Mouse (Mus musculus): ENCODE measurements around the gene Cfap157. TPM values are rescaled to one million over a fixed set of nuclear protein-coding genes. Genes with fewer than 3 reads are reported as not detected.
A peak's percentile ranks its signal among the peaks of the same experiment; 100 is the strongest.

Gene Cfap157
- polyA plus RNA-seq, 1 experiment from 2014 or later = 0.66 TPM

DNA sequence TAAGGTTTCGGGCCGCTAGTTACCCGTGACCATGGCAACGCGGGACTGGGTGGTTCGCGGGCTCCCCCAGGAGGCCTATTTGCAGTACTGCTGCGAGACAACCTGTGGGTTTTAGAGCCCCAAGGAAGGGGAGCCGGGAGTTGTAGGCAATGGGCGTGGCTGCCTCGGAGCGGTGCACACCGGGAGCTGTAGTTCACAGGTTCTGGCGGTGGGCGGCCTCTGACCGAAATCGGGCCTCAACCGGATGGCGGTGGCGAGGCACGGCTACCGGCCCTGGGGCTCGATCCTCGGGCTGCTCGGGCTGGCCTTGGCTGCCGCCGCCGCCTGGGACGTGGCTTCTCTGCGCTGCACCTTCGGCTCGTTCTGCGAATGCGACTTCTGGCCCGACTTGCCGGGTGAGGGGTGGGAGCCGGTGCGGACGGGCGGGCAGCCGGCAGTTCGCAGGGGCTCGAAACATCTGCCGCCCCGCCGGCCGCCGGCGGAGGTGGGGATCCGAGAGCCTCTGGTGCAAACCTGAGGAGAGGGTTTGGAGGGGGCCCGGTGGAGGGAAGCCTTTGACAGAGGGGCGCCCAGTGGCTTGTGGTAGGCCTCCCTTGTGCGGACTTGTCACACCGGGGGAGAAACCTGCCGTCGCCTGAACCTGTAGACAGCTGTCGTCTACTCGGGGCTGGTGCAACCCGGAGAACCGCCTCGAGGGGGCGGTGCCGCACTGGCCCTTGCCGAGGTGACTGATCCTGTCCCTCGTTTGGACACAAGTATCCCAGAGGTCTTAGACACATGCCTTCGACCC lies 27.0 kb downstream of the Cfap157 start, which contains the start of gene Tor2a:
Tor2a (plus strand) TSS at position 179 of the 790 bp plus-strand sequence.
- H3K4me3 ChIP-seq (replicated peaks; ENCODE audit: low read length) = peak within 1 kb of the TSS; percentile 79
- peaks cover 17% of the 10 kb centered on the region for H3K4me1 ChIP-seq (replicated peaks; ENCODE audit: control insufficient read depth, insufficient read depth, low read length)
- H3K27ac ChIP-seq (ENCODE audit: low read length) = peak within 1 kb of the TSS; percentile 90
- H3K27me3 ChIP-seq (replicated peaks; ENCODE audit: control insufficient read depth, insufficient read depth, low read length) = no peaks in the 10 kb centered on the region
- H3K4me2 ChIP-seq (ENCODE audit: low read length) = peak within 1 kb of the TSS; percentile 54
- H3K9me3 ChIP-seq (ENCODE audit: control insufficient read depth, low read length) = no peaks in the 10 kb centered on the region
- under 1% methylated on average over 66 of the region's 66 CpGs for WGBS
- H3K9ac ChIP-seq (replicated peaks; ENCODE audit: low read depth, low read length) = peak within 1 kb of the TSS; percentile 94
- ATAC-seq = peak; percentile 97
- peaks cover 10% of the 10 kb centered on the region for H3K36me3 ChIP-seq (ENCODE audit: control insufficient read depth, insufficient read depth)

DNA sequence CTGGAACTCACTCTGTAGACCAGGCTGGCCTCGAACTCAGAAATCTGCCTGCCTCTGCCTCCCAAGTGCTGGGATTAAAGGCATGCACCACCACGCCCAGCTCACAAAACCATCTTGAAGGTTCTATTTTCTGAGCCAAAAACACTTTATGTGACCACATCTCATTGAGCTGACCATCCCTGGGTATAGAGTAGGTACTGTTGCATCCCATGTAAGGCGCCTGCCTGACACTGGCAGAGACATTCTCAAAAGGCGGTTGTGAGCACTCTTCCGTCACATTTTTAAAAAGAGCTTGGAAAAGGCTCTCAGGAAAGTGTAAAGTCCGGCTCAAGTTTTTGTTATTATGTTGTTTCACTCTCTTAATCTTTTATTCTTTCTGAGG lies 27.6 kb downstream of the Cfap157 start:
- 16% methylated on average over 5 of the region's 6 CpGs for WGBS
- Histone ChIP-seq H3K9ac (replicated peaks; ENCODE audit: low read depth, low read length) (no peak overlapping the region), H3K27me3 (replicated peaks; ENCODE audit: control insufficient read depth, insufficient read depth, low read length) (no peaks in the 10 kb centered on the region), H3K4me2 (ENCODE audit: low read length) (peak overlapping the region; percentile 26; the same call in 1 of the 2 replicates), H3K4me3 (replicated peaks; ENCODE audit: low read length) (peak overlapping the region; percentile 79; the same call in 1 of the 2 replicates), H3K4me1 (replicated peaks; ENCODE audit: control insufficient read depth, insufficient read depth, low read length) (peaks cover 17% of the 10 kb centered on the region), H3K9me3 (ENCODE audit: control insufficient read depth, low read length) (no peaks in the 10 kb centered on the region), H3K36me3 (ENCODE audit: control insufficient read depth, insufficient read depth) (peaks cover 14% of the 10 kb centered on the region), H3K27ac (ENCODE audit: low read length) (no peak overlapping the region)
- ATAC-seq = peak; percentile 44

DNA sequence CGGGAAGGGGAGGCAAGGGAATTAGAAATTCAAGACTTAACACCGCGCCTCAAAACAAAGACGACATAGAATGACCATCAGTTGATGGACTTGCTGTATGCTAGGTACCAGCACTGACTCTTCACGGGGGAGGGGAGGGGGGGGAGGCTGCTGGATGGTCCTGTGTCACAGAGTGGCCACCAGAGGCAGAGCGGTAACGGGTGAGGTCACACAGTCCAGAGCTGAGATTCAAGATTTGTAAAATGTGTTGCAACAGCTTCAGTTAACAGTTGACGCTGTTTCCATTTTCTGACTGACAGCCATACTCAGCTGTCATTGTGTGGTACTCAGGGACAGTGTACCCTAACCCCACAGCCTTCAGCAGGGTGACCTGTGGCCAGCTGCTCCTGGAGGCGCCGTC lies 32.0 kb downstream of the Cfap157 start:
- no peak for ATAC-seq
- no peak overlapping the region for H3K4me3 ChIP-seq (replicated peaks; ENCODE audit: low read length)
- 67% methylated on average over 10 of the region's 10 CpGs for WGBS

DNA sequence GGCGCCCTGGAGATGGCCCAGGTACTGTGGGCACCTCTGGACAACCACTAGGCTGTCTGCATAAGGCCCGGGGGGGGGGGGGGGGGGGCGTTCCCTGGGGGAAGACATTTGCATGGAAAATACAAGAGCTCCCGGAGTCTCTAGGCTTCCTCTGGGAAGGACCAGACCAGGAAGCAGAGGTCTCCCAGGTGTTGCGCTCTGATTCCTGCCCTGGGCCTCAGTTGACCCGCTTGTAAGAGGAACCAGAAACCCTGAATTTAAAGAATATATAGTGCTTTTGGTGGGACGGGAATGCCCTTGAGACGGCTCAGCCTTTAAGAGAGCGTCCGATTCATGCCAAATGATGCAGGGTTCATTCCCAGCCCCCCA lies 32.6 kb downstream of the Cfap157 start:
- Histone ChIP-seq H3K4me2 (ENCODE audit: low read length) (peak overlapping the region; percentile 48), H3K27me3 (replicated peaks; ENCODE audit: control insufficient read depth, insufficient read depth, low read length) (no peaks in the 10 kb centered on the region), H3K27ac (ENCODE audit: low read length) (no peak overlapping the region), H3K4me1 (replicated peaks; ENCODE audit: control insufficient read depth, insufficient read depth, low read length) (peaks cover 8% of the 10 kb centered on the region), H3K36me3 (ENCODE audit: control insufficient read depth, insufficient read depth) (peaks cover 18% of the 10 kb centered on the region; the same call in 1 of the 2 replicates), H3K9ac (replicated peaks; ENCODE audit: low read depth, low read length) (0 out of 2 replicates have a peak overlapping the region, but pooled peaks have one; percentile 19), H3K9me3 (ENCODE audit: control insufficient read depth, low read length) (no peaks in the 10 kb centered on the region), H3K4me3 (replicated peaks; ENCODE audit: low read length) (peak overlapping the region; percentile 18)
- 24% methylated on average over 8 of the region's 10 CpGs for WGBS
- ATAC-seq = no peak

More for the DNA sequence above, 32.0 kb downstream of the Cfap157 start:
- Histone ChIP-seq H3K9ac (replicated peaks; ENCODE audit: low read depth, low read length) (no peak overlapping the region), H3K9me3 (ENCODE audit: control insufficient read depth, low read length) (no peaks in the 10 kb centered on the region), H3K4me2 (ENCODE audit: low read length) (no peak overlapping the region), H3K27me3 (replicated peaks; ENCODE audit: control insufficient read depth, insufficient read depth, low read length) (no peaks in the 10 kb centered on the region), H3K27ac (ENCODE audit: low read length) (no peak overlapping the region), H3K36me3 (ENCODE audit: control insufficient read depth, insufficient read depth) (peaks cover 15% of the 10 kb centered on the region; the same call in 1 of the 2 replicates), H3K4me1 (replicated peaks; ENCODE audit: control insufficient read depth, insufficient read depth, low read length) (peaks cover 8% of the 10 kb centered on the region)

DNA sequence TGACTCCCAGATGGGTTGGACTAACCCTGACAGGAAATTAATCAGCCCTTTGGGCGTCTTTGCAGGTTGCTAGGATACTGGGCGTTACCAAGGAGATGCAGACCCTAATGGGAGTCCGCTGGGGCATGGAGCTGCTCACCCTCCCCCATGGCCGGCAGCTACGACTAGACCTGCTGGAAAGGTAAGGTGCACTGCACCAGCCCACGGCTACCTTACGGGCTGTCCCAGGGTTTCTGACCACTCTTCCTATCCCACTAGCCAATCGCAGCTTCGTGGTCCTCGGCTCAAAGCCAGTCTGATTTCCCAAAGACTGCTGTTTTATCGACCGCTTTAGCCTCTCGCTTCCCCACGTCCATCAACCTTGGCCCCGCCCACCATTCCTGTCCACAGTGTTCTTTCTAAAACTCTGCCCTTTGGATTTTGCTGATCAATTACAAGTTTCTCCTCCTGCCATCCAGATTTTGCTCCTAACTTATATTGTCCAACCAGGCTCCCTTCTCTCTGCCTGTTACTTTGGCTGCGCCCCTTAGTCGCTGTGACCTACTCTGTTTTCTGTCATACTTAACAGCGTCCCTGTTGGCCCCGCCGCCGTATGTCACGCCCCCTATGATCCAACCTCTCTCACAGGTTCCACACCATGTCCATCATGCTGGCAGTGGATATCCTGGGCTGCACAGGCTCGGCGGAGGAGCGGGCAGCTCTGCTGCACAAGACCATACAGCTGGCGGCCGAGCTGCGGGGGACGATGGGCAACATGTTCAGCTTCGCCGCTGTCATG lies 33.2 kb downstream of the Cfap157 start:
- Histone ChIP-seq H3K36me3 (ENCODE audit: control insufficient read depth, insufficient read depth) (peaks cover 18% of the 10 kb centered on the region; the same call in 1 of the 2 replicates), H3K4me3 (replicated peaks; ENCODE audit: low read length) (peak overlapping the region; percentile 18), H3K4me2 (ENCODE audit: low read length) (peak overlapping the region; percentile 48), H3K27ac (ENCODE audit: low read length) (no peak overlapping the region; the same call in 1 of the 2 replicates), H3K27me3 (replicated peaks; ENCODE audit: control insufficient read depth, insufficient read depth, low read length) (no peaks in the 10 kb centered on the region), H3K9me3 (ENCODE audit: control insufficient read depth, low read length) (no peaks in the 10 kb centered on the region), H3K4me1 (replicated peaks; ENCODE audit: control insufficient read depth, insufficient read depth, low read length) (peaks cover 8% of the 10 kb centered on the region), H3K9ac (replicated peaks; ENCODE audit: low read depth, low read length) (peak overlapping the region; percentile 30; the same call in 1 of the 2 replicates)
- peak; percentile 71 for ATAC-seq
- 4% methylated on average over 31 of the region's 31 CpGs for WGBS

DNA sequence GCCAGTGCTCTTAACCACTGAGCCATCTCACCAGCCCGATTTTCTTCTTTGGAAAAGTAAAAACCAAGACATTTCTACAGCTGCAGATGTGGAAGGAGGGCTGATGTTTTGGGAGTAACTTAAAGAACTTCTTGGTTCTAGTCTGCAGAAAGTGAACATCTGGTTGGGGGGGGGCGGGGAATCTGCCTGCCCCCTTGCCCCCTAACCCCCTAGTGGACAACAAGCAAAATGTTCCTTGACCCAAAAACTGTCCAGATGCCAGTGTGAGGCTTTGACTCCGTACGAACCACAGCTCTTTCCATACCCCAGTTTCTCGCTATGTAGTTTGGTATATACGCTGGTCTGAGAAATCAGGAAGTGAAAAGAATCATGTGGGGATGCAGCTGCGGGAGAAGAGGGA lies 34.0 kb downstream of the Cfap157 start:
- Histone ChIP-seq H3K4me1 (replicated peaks; ENCODE audit: control insufficient read depth, insufficient read depth, low read length) (peaks cover 8% of the 10 kb centered on the region), H3K27me3 (replicated peaks; ENCODE audit: control insufficient read depth, insufficient read depth, low read length) (no peaks in the 10 kb centered on the region), H3K27ac (ENCODE audit: low read length) (no peak overlapping the region), H3K4me3 (replicated peaks; ENCODE audit: low read length) (no peak overlapping the region), H3K9me3 (ENCODE audit: control insufficient read depth, low read length) (no peaks in the 10 kb centered on the region), H3K9ac (replicated peaks; ENCODE audit: low read depth, low read length) (no peak overlapping the region), H3K4me2 (ENCODE audit: low read length) (no peak overlapping the region), H3K36me3 (ENCODE audit: control insufficient read depth, insufficient read depth) (peaks cover 21% of the 10 kb centered on the region; the same call in 1 of the 2 replicates)
- ATAC-seq = no peak
- WGBS = 72% methylated on average over 7 of the region's 7 CpGs

DNA sequence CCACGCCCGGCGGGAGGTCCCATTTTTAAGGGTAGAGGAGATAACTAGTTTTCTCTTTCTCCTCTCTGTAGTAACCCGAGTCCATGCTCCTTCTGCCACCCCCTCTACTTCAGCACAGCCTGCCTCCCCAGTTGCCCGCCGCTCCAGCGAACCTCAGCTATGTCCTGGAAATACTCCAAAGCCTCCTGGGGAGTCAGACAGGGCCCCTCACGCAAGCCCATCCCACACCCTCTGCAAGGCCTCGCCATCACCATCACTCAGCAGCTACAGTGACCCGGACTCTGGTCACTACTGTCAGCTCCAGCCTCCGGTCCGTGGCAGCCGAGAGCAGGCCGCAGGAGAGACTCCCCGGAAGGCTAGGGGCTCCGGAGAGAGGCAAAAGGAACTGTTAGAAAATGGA lies 35.1 kb downstream of the Cfap157 start:
- Histone ChIP-seq H3K4me1 (replicated peaks; ENCODE audit: control insufficient read depth, insufficient read depth, low read length) (peaks cover 8% of the 10 kb centered on the region), H3K4me2 (ENCODE audit: low read length) (no peak overlapping the region), H3K4me3 (replicated peaks; ENCODE audit: low read length) (no peak overlapping the region), H3K27ac (ENCODE audit: low read length) (no peak overlapping the region), H3K9ac (replicated peaks; ENCODE audit: low read depth, low read length) (no peak overlapping the region), H3K9me3 (ENCODE audit: control insufficient read depth, low read length) (no peaks in the 10 kb centered on the region), H3K36me3 (ENCODE audit: control insufficient read depth, insufficient read depth) (peaks cover 15% of the 10 kb centered on the region; the same call in 1 of the 2 replicates), H3K27me3 (replicated peaks; ENCODE audit: control insufficient read depth, insufficient read depth, low read length) (no peaks in the 10 kb centered on the region)
- 89% methylated on average over 16 of the region's 16 CpGs for WGBS
- ATAC-seq = no peak

DNA sequence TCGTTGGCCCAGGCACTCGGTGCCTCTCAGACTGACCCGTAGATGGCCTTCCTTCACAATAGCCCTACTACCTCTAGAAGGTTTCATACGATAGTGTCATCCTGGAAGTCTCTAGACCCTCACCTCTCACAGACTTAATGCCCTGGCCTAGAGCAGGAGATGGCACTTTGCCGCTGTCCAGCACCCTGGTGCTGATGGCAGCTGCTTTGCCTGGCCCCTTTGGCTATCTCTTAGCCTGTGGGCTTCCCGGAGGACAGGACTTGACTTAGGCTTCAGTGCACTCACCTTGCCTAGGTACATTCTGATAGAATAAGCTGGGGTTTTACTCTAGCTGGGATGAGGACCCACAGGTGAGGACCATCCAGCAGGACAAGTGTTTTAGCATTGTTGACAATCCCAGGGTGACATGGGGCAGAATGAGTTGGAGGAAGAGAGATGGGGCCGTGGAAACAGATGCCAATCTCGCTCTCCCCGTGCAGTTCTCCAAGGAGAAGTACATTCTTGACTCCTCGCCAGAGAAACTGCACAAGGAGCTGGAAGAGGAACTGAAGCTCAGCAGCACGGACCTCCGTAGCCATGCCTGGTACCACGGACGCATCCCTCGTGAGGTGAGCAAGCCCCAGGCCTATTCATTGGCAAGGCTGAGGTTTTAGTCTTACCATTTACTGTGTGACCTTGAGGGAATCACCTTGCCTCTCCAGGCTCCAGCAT lies 39.8 kb downstream of the Cfap157 start:
- H3K9ac ChIP-seq (replicated peaks; ENCODE audit: low read depth, low read length) = no peak overlapping the region
- no peak for ATAC-seq

More for the DNA sequence above, 39.8 kb downstream of the Cfap157 start:
- H3K27ac ChIP-seq (ENCODE audit: low read length) = no peak overlapping the region
- no peaks in the 10 kb centered on the region for H3K9me3 ChIP-seq (ENCODE audit: control insufficient read depth, low read length)
- peaks cover 22% of the 10 kb centered on the region for H3K4me1 ChIP-seq (replicated peaks; ENCODE audit: control insufficient read depth, insufficient read depth, low read length)
- H3K4me3 ChIP-seq (replicated peaks; ENCODE audit: low read length) = no peak overlapping the region
- H3K4me2 ChIP-seq (ENCODE audit: low read length) = no peak overlapping the region
- H3K36me3 ChIP-seq (ENCODE audit: control insufficient read depth, insufficient read depth) = peaks cover 8% of the 10 kb centered on the region; the same call in 1 of the 2 replicates
- H3K27me3 ChIP-seq (replicated peaks; ENCODE audit: control insufficient read depth, insufficient read depth, low read length) = no peaks in the 10 kb centered on the region
- 77% methylated on average over 15 of the region's 15 CpGs for WGBS
